Comparison of ENCODE assay signal across 23 mouse cellular contexts in genomic region chr14:79511521-79511920, GRCm38 (mm10). TPM values are rescaled to one million over a fixed set of nuclear protein-coding genes. Genes with fewer than 3 reads are reported as not detected.
DNase-seq lines count a peak whose midpoint lies in the region; ATAC-seq and TF ChIP-seq lines count a peak whose summit lies in the region.
"Had no signal": no experiment of that assay in that cellular context is flagged by ENCODE, and none has a peak within 500 bp of the region (broad histone marks: within the 10 kb centered on the region; RNA-seq: fewer than 3 reads in every experiment).

No protein-coding gene starts in this region.

- peak; percentile 9 to 32 for DNase-seq in adrenal gland, postnatal 36 days
- DNase-seq in adrenal gland, postnatal 14 days, result no peak
- DNase-seq in heart, postnatal 0 days (ENCODE audit: low spot score), result no peak
- DNase-seq in heart, embryonic 10.5 days (ENCODE audit: low spot score), result no peak
- DNase-seq in liver, embryonic 11.5 days (ENCODE audit: low spot score), result no peak
- no peak for DNase-seq in spleen, adult 12 weeks (ENCODE audit: low spot score)
- DNase-seq: adrenal gland, postnatal 10 days; cerebellum, adult 18-20 months; cerebellum, postnatal 36 days; forebrain, postnatal 0 days; left cerebral cortex, postnatal 4 days had no signal

- no peaks in the 10 kb centered on the region for H3K36me3 ChIP-seq in heart, postnatal 0 days (replicated peaks; ENCODE audit: control insufficient read depth, insufficient read depth, low read length)
- no peaks in the 10 kb centered on the region for H3K36me3 ChIP-seq in heart, embryonic 10.5 days
- H3K36me3 ChIP-seq in liver, embryonic 12.5 days, result no peaks in the 10 kb centered on the region
- H3K36me3 ChIP-seq in liver, embryonic 11.5 days (ENCODE audit: control insufficient read depth, insufficient read depth, low read length), result no peaks in the 10 kb centered on the region
- H3K36me3 ChIP-seq: embryonic facial prominence, embryonic 15.5 days; forebrain, embryonic 10.5 days; hindbrain, embryonic 10.5 days had no signal

- H3K9me3 ChIP-seq in heart, postnatal 0 days (replicated peaks; ENCODE audit: control insufficient read depth, low read length), result no peaks in the 10 kb centered on the region
- no peaks in the 10 kb centered on the region for H3K9me3 ChIP-seq in heart, embryonic 10.5 days
- no peaks in the 10 kb centered on the region for H3K9me3 ChIP-seq in liver, embryonic 12.5 days (replicated peaks)
- H3K9me3 ChIP-seq in liver, embryonic 11.5 days (ENCODE audit: control insufficient read depth, low read length), result no peaks in the 10 kb centered on the region
- H3K9me3 ChIP-seq: embryonic facial prominence, embryonic 15.5 days; forebrain, embryonic 10.5 days; hindbrain, embryonic 10.5 days had no signal

- TF ChIP-seq CTCF in heart, postnatal 0 days (IDR thresholded peaks at IDR 0.05; ENCODE audit: low read depth), result no peak

- ATAC-seq in heart, postnatal 0 days (ENCODE audit: insufficient read depth, low read depth), result peak; percentile 30; the same call in 1 of the 2 replicates
- no peak for ATAC-seq in liver, embryonic 12.5 days
- no peak for ATAC-seq in liver, embryonic 11.5 days (replicated peaks; ENCODE audit: low FRiP score)
- ATAC-seq: activated CD4-positive, CD25-positive, alpha-beta regulatory T cell, adult 4 months; CD4-positive, CD25-positive, alpha-beta regulatory T cell, adult 4 months; forebrain, postnatal 0 days; hindbrain, postnatal 0 days; intestine, postnatal 0 days had no signal

- TF ChIP-seq EP300 in heart, postnatal 0 days (IDR thresholded peaks at IDR 0.05; ENCODE audit: low read depth), result no peak

- peak overlapping the region; percentile 70 for H3K27ac ChIP-seq in heart, postnatal 0 days (ENCODE audit: low read depth)
- no peak overlapping the region for H3K27ac ChIP-seq in heart, embryonic 10.5 days
- 0 out of 2 replicates have a peak overlapping the region, but pooled peaks have one; percentile 1 for H3K27ac ChIP-seq in liver, embryonic 12.5 days
- no peak overlapping the region for H3K27ac ChIP-seq in liver, embryonic 11.5 days (ENCODE audit: low read depth, low read length)
- peak overlapping the region; percentile 72 for H3K27ac ChIP-seq in brown adipose tissue, adult 24 weeks (replicated peaks; ENCODE audit: low read depth, low read length)
- H3K27ac ChIP-seq: embryonic facial prominence, embryonic 15.5 days; forebrain, embryonic 10.5 days; hindbrain, embryonic 10.5 days; hindbrain, postnatal 0 days; macrophage had no signal

- 56% methylated on average over 1 of the region's 1 CpGs for WGBS in heart, postnatal 0 days
- WGBS in heart, embryonic 10.5 days, result 58% methylated on average over 1 of the region's 1 CpGs
- WGBS in liver, embryonic 12.5 days (ENCODE audit: insufficient replicate concordance), result 39% methylated on average over 1 of the region's 1 CpGs
- WGBS in liver, embryonic 11.5 days, result 67% methylated on average over 1 of the region's 1 CpGs

- H3K4me3 ChIP-seq in heart, postnatal 0 days (ENCODE audit: low read depth, low read length), result no peak overlapping the region
- H3K4me3 ChIP-seq in heart, embryonic 10.5 days, result no peak overlapping the region
- H3K4me3 ChIP-seq in liver, embryonic 12.5 days, result no peak overlapping the region
- no peak overlapping the region for H3K4me3 ChIP-seq in liver, embryonic 11.5 days (ENCODE audit: low read depth, low read length)
- no peak overlapping the region for H3K4me3 ChIP-seq in brown adipose tissue, adult 24 weeks (ENCODE audit: insufficient read depth, low read depth, low read length)
- H3K4me3 ChIP-seq: embryonic facial prominence, embryonic 15.5 days; forebrain, embryonic 10.5 days; hindbrain, embryonic 10.5 days had no signal

- peaks cover 17% of the 10 kb centered on the region for H3K4me1 ChIP-seq in heart, postnatal 0 days (ENCODE audit: control insufficient read depth, insufficient read depth)
- H3K4me1 ChIP-seq in heart, embryonic 10.5 days, result peaks cover 19% of the 10 kb centered on the region; the same call in 1 of the 2 replicates
- peaks cover 90% of the 10 kb centered on the region for H3K4me1 ChIP-seq in liver, embryonic 12.5 days
- peaks cover 15% of the 10 kb centered on the region for H3K4me1 ChIP-seq in liver, embryonic 11.5 days (replicated peaks; ENCODE audit: control insufficient read depth, insufficient read depth, low read length)
- peaks cover 18% of the 10 kb centered on the region for H3K4me1 ChIP-seq in brown adipose tissue, adult 24 weeks (ENCODE audit: control insufficient read depth, insufficient read depth, insufficient read length, low read length)
- H3K4me1 ChIP-seq: embryonic facial prominence, embryonic 15.5 days had no signal

- no peaks in the 10 kb centered on the region for H3K27me3 ChIP-seq in heart, postnatal 0 days (ENCODE audit: control insufficient read depth, insufficient read depth, low read length)
- H3K27me3 ChIP-seq in heart, embryonic 10.5 days (ENCODE audit: insufficient read depth, poor library complexity, severe bottlenecking), result no peaks in the 10 kb centered on the region
- H3K27me3 ChIP-seq in liver, embryonic 12.5 days (replicated peaks), result no peaks in the 10 kb centered on the region
- H3K27me3 ChIP-seq in liver, embryonic 11.5 days (replicated peaks; ENCODE audit: control insufficient read depth, insufficient read depth, low read length), result no peaks in the 10 kb centered on the region
- H3K27me3 ChIP-seq: embryonic facial prominence, embryonic 15.5 days had no signal

- H3K9ac ChIP-seq in heart, postnatal 0 days (replicated peaks; ENCODE audit: low read depth, low read length), result no peak overlapping the region
- no peak overlapping the region for H3K9ac ChIP-seq in liver, embryonic 12.5 days
- no peak overlapping the region for H3K9ac ChIP-seq in liver, embryonic 11.5 days (ENCODE audit: low read depth, low read length)
- H3K9ac ChIP-seq: embryonic facial prominence, embryonic 15.5 days; forebrain, postnatal 0 days had no signal

- H3K4me2 ChIP-seq in heart, postnatal 0 days (ENCODE audit: low read depth, low read length), result no peak overlapping the region
- H3K4me2 ChIP-seq in liver, embryonic 12.5 days, result no peak overlapping the region
- H3K4me2 ChIP-seq in liver, embryonic 11.5 days, result no peak overlapping the region
- H3K4me2 ChIP-seq: embryonic facial prominence, embryonic 15.5 days; midbrain, embryonic 11.5 days had no signal

RNA-seq across cellular contexts. Expression of gene Wbp4, which starts 30.2 kb away (rescaled TPM):
- total RNA-seq in adrenal gland, postnatal 36 days (2021), result 10 to 100 TPM; 39.7 to 42.7 TPM
- total RNA-seq in adrenal gland, postnatal 14 days (2021), result 34.3 and 38.9 TPM in 2 replicates
- 9.5 and 10.0 TPM in 2 replicates for total RNA-seq in heart, postnatal 0 days (2014; rRNA removed; ENCODE audit: low replicate concordance)
- polyA plus RNA-seq in heart, postnatal 0 days (2015; fragmentation: Nextera tagmentation; extraction: Ambion mirVana), result 26.6 and 27.2 TPM in 2 replicates
- polyA plus RNA-seq in heart, embryonic 10.5 days (2016; fragmentation: Nextera tagmentation; extraction: Ambion mirVana), result 28.4 and 33.6 TPM in 2 replicates
- polyA plus RNA-seq in liver, embryonic 12.5 days (2016; fragmentation: Nextera tagmentation; extraction: Ambion mirVana), result 22.4 and 23.5 TPM in 2 replicates
- polyA plus RNA-seq in liver, embryonic 11.5 days (2014; fragmentation: Nextera tagmentation; extraction: Ambion mirVana), result 35.8 and 38.7 TPM in 2 replicates
- polyA plus RNA-seq in brown adipose tissue, adult 24 weeks (2012; ENCODE audit: insufficient read depth, insufficient read length, missing spikeins), result 25.0 and 28.1 TPM in 2 replicates

RNA-seq across cellular contexts. Expression of gene Elf1, which starts 30.5 kb away (rescaled TPM):
- total RNA-seq in adrenal gland, postnatal 36 days (2021), result 10 to 100 TPM; 22.1 to 26.0 TPM
- total RNA-seq in adrenal gland, postnatal 14 days (2021), result 23.6 and 33.8 TPM in 2 replicates
- total RNA-seq in heart, postnatal 0 days (2014; rRNA removed; ENCODE audit: low replicate concordance), result 11.0 and 13.2 TPM in 2 replicates
- polyA plus RNA-seq in heart, postnatal 0 days (2015; fragmentation: Nextera tagmentation; extraction: Ambion mirVana), result 7.0 and 7.4 TPM in 2 replicates
- polyA plus RNA-seq in heart, embryonic 10.5 days (2016; fragmentation: Nextera tagmentation; extraction: Ambion mirVana), result 7.4 and 7.5 TPM in 2 replicates
- polyA plus RNA-seq in liver, embryonic 12.5 days (2016; fragmentation: Nextera tagmentation; extraction: Ambion mirVana), result 18.9 and 21.2 TPM in 2 replicates
- 22.7 and 25.3 TPM in 2 replicates for polyA plus RNA-seq in liver, embryonic 11.5 days (2014; fragmentation: Nextera tagmentation; extraction: Ambion mirVana)
- polyA plus RNA-seq in brown adipose tissue, adult 24 weeks (2012; ENCODE audit: insufficient read depth, insufficient read length, missing spikeins), result 10.0 and 11.5 TPM in 2 replicates

RNA-seq across cellular contexts. Expression of gene Kbtbd6, which starts 59.9 kb away (rescaled TPM):
- under 1 TPM; 0.13 TPM for total RNA-seq in adrenal gland, postnatal 36 days (2021)
- total RNA-seq in adrenal gland, postnatal 14 days (2021), result 0.70 and 0.75 TPM in 2 replicates
- 0.23 and 1.2 TPM in 2 replicates for total RNA-seq in heart, postnatal 0 days (2014; rRNA removed; ENCODE audit: low replicate concordance)
- polyA plus RNA-seq in heart, postnatal 0 days (2015; fragmentation: Nextera tagmentation; extraction: Ambion mirVana), result 0.48 and 0.58 TPM in 2 replicates
- polyA plus RNA-seq in heart, embryonic 10.5 days (2016; fragmentation: Nextera tagmentation; extraction: Ambion mirVana), result 2.9 and 3.8 TPM in 2 replicates
- polyA plus RNA-seq in liver, embryonic 12.5 days (2016; fragmentation: Nextera tagmentation; extraction: Ambion mirVana), result 3.9 TPM in 2 replicates
- polyA plus RNA-seq in liver, embryonic 11.5 days (2014; fragmentation: Nextera tagmentation; extraction: Ambion mirVana), result 4.1 and 4.3 TPM in 2 replicates
- not detected in 2 replicates for polyA plus RNA-seq in brown adipose tissue, adult 24 weeks (2012; ENCODE audit: insufficient read depth, insufficient read length, missing spikeins)
- polyA plus RNA-seq: CD4-positive, CD25-positive, alpha-beta regulatory T cell, adult 4 months; liver, adult 2 months had no signal

Comparison
In these comparisons a context has a peak if more than half of its experiments do, and no peak if none do; other contexts are left out.
1. DNase-seq: peak in adrenal gland, postnatal 36 days (2 of 2); none in adrenal gland, postnatal 14 days (single experiment), heart, postnatal 0 days (single experiment), heart, embryonic 10.5 days (single experiment), liver, embryonic 11.5 days (single experiment) and spleen, adult 12 weeks (single experiment).
2. H3K27ac ChIP-seq: peak in heart, postnatal 0 days (single experiment), liver, embryonic 12.5 days (single experiment) and brown adipose tissue, adult 24 weeks (single experiment); none in heart, embryonic 10.5 days (single experiment) and liver, embryonic 11.5 days (single experiment).